Mouse (Mus musculus): ENCODE measurements around the gene Cryba1. TPM values are rescaled to one million over a fixed set of nuclear protein-coding genes. Genes with fewer than 3 reads are reported as not detected.

Gene Cryba1
- total RNA-seq (2023), result not detected

DNA sequence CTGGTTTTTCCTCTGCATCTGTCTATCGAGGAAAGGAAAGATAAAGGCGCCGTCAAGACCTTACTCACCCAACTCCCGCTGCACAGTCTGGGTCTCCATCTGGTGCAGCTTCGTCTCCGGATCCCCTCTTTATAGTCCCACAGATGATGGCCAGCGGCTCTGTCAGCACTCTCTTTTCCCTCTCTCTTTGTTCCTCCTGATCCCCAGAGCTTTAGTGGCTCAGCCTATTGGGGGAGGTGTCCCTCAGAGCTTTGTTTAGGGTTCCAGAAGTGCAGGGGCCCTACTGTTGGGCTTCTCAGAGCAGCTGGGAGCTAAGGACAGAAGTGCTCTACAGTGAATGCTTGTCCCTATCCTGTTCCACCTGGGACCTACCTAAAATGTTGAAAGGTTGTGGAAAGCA lies at the start of gene Cryba1:
Gene Cryba1, minus strand, starts transcription at position 101 of the 400 bp plus-strand sequence.

GRCm38 (mm10) chr11:77762783-77763672 lies 37.9 kb upstream of the Cryba1 start, which contains the start of gene Myo18a:
TSS of gene Myo18a (plus strand) at chr11:77763246.

GRCm38 (mm10) chr11:77685383-77686265 lies 39.5 kb downstream of the Cryba1 start, which contains the start of gene Nufip2:
TSS of gene Nufip2 (plus strand) at chr11:77686155.

Other genes starting within 250 kb of the Cryba1 start
- gene Ankrd13b, start 235.6 kb downstream of the Cryba1 start, total RNA-seq (2023), result 17.7 TPM
- 47.8 TPM for gene Git1, start 231.7 kb downstream of the Cryba1 start, total RNA-seq (2023)
- 6.8 TPM for gene Abhd15, start 210.2 kb downstream of the Cryba1 start, total RNA-seq (2023)
- gene Trp53i13, start 209.3 kb downstream of the Cryba1 start, total RNA-seq (2023), result 21.7 TPM
- 3.0 TPM for gene Gm10392, start 206.1 kb downstream of the Cryba1 start, total RNA-seq (2023)
- gene Taok1, start 117.5 kb downstream of the Cryba1 start, total RNA-seq (2023), result 41.1 TPM
- 149 TPM for gene Nufip2, start 39.1 kb downstream of the Cryba1 start, total RNA-seq (2023)
- gene Myo18a, start 38.0 kb upstream of the Cryba1 start, total RNA-seq (2023), result 62.6 TPM
- gene Gm10277, start 62.5 kb upstream of the Cryba1 start, total RNA-seq (2023), result not detected
- gene Pipox, start 168.8 kb upstream of the Cryba1 start, total RNA-seq (2023), result not detected
- gene Sez6, start 205.5 kb upstream of the Cryba1 start, total RNA-seq (2023), result not detected